Mouse (Mus musculus) ovary, postnatal 10 days (tissue): ENCODE measurements at regions not wholly inside any gene's neighbourhood (a gene's known extent, or its start where the extent isn't known, plus 50 kb on each side); places are given as distances from the start of the nearest gene placed in this dataset.

Source experiments
- DNase-seq: peaks from one replicate; pipeline ENCODE4 v3.0.0; 2022; ENCODE audit warnings: low spot score

GRCm38 (mm10) chr6:111883946-111884345 lies 389.6 kb upstream of the Lmcd1 start:
- no peak for DNase-seq

DNA sequence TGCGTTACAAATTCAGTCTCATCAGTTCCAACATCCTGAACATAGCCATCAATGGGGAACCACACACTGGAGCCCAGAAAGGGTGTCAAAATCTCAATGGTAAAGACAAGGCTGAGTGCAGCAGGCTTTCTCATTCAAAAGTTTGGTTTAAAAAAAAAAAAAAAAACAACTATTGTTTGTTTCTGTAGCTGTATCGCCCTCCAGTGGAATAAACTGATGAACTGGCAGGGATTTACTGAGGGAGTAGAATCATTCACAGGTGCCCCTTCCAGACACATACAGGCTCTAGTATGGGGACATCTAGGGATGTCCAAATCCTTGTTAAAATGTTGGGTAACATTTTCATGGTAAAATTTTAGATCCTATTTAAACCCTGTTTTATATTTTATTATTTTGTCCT lies 361.6 kb upstream of the Lmcd1 start:
- no peak for DNase-seq

DNA sequence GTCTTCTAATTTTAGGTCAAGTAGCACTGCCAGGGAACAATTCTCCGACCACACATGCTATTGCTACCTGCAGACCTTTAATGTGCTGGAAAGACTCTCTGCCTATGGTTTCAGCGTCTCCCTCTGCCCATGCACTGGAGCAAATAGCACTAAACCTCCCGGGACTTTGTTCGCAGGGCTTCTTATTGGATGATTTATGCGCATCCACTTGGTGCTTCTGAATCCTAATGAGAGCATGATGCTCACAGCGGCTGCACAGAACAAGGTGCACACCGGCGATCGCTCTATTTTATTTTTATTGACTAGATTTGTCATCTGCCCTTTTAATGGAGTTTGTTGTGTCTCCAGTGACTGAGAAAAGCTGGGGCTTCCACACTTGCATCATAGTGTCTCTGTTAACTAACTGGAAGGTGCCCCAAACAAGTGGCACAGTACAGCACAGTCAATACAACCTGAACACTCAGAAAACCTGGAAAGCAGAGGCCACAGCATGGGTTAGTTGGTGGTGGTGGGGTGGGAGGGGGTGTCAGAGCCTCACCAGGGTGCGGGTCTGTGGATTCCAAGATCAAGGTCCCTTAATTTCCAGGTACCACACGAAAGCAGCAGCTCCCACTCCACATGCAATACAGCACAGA lies 359.7 kb upstream of the Lmcd1 start:
- no peak for DNase-seq

DNA sequence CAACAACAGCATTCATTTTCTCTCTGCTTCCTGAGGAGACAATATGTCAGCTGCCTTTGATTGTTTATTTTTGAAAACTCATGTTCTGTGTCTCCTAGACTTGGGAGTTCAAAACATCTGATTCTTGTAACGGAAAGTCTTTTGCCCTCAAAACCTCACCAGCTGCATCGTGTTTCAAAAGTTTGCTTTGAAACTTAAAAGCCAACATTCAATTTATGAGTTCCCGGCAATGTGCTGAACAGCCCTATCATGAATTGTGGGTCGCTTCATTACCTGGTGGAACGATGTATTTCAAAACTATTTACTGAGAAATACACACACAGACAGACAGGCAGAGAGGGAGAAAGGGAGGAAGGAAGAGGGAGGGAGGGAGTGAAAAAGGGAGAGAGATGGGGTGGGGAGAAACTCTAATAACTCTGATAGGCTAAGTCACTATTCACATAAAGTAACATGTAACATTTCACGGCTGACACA lies 356.3 kb upstream of the Lmcd1 start:
- DNase-seq, result no peak

- DNase-seq, result no peak
Measured at GRCm38 (mm10) chr6:111917868-111918597, 355.5 kb upstream of the Lmcd1 start.

GRCm38 (mm10) chr6:111932596-111932995 lies 341.0 kb upstream of the Lmcd1 start:
- no peak for DNase-seq

- DNase-seq, result no peak
Measured at GRCm38 (mm10) chr6:111954401-111954800, 319.2 kb upstream of the Lmcd1 start.

- no peak for DNase-seq
Measured at GRCm38 (mm10) chr6:111965766-111966165, 307.8 kb upstream of the Lmcd1 start.

GRCm38 (mm10) chr6:111985452-111985851 lies 288.1 kb upstream of the Lmcd1 start:
- no peak for DNase-seq

DNA sequence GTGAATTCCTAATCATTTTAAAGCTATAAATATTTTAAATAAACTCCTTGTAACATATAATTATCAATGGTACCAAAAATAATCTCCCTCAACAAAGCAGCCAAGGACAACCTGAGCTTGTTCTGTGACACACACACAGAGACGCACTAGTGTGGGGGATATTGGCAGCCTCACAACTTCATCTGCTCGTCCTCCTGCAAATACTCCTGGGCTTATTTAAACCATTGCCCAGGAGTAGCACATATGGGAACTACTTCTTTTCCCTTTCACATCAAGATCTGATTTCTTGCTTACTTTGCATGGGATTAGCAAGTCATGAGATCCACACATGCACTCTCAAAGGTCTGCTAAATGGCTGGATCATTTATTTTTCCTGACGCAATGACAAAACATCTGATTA lies 277.7 kb upstream of the Lmcd1 start:
- DNase-seq, result no peak

DNA sequence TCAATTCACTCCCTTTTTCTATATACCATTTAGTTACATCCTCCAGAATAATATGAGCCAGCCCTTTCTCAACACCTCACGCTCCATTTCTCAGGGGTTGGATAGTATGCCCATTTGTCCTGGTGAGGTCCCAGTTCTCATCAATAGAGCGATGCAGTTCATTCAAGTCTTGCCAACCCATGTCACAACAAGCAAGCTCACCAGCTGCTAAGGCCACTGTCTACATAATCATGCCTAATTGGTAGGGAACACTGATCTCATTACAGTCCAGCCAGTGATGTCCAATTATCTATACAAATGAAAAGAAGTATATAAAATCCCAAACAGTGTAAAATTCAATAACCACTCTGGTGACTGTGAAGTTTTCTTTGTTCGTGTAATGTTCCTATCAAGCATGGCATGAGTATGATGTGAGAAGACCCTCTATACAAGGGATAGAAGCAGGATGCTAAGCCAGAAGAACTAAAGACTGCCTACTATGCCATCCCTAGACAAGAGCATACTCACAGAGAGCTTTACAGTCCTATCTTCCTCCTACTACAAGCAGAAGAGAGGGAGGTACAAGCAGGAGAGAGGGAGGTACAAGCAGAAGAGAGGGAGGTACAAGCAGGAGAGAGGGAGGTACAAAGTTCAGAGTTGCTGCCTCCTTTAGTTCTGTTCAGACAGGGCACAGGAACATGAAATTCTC lies 269.6 kb upstream of the Lmcd1 start:
- DNase-seq, result no peak

DNA sequence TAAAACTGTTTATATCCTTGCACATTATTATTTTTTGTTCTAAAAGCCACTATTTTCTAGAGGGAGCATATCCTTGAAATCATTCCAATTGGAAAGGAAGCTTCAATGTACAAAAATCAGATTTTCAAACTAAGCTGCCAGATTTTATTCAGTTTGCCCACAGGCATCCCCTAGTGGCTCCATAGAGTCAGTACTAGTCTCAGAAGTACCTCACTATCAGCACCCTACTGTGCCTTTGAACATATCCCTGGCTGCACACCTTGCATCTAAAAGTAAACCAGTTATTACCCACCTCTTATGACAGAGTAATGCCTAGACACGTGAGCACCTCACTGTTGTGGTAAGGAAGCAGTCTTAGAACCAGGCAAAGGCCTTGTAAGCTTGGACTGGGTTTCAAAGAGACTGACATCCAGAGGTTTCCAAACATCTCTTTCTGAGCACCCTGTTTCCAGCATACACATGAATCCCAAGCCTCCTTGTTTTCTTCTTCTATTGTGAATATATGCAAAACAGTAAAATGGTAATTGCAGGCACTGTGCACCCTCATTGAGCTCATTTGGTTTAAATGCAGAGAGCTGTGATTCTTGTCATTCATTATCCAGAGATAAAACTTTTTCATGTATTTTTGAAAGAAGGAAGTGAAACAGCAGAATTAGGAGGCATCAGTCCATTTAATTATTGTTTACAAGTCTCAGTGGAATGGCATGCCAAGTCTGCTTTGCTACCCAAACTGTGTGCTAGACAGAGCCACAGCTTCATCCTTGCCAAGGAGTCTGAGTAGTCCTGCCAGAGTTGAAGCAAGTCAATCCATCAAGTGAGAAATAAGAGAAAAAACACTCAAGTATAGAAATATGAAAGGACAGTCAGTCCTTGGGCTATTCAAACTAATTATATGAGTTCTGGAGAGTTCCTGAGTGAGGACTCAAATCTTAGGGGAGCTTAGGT lies 247.0 kb upstream of the Lmcd1 start:
- DNase-seq, result no peak

DNA sequence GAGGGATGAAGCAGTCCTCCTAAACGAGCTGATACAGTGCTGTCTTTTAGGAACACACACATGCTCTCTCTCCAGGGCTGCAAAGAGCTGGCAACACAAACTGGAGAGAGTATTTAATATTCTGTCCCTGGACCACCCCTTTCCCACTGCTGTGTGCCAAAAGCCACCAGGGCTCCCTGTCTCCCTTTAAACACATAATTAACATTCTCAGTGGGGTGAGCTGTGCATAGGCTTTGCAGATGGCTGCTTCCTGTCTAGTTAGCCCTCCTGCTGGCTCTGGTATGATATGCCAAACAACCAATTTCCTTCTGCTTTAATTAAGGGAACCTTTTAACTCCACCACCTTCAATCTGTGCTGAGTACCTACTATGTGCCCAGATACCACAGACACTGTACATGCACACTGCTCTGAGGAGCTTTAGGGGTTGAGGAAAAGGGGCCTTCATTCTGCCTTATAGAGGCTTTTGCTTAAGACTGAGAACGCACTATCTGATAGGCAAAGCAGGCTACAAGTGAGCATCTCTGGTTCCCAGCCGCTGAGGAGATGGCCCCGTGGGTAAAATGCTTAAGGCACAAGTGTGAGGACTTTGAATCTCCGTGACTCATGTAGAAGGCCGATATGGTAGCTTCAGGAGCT lies 222.9 kb upstream of the Lmcd1 start:
- DNase-seq, result no peak

DNA sequence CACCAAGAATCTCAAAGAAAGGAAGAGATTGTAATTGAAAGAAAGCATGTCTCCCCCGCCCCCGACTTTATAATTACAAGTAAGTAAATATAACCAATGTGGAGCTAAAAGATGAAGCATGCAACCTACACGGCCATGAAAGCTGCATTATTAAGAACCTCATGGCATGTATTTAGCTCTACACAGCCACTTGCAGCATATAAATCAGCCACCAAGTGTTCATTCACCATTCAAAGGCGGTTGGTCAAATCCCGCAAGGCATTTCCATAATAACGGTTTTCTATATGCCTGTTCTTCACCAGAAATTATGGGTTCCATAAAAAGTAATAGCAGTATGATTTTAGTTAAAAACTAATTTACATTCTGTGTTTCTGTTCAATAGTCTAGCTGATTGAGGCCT lies 221.4 kb upstream of the Lmcd1 start:
- DNase-seq, result no peak

DNA sequence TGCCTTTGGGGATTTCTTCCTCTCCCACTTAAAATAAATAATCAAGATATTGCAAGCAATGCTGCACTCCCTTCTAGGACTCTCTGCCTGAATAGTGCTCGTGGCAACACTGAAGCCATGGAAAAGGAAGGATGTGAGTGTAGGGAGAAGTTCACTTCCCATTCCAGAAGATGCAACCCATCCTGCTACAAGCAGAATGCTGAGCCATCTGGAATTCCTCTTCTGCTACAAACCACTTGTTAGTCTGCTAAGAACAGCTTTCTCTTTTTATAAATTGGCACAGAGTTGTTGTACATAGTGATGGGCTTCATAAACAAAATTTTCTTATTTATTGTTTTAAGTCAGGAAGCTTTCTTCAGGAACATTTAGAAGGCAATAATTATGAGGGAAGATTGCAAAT lies 215.7 kb upstream of the Lmcd1 start:
- DNase-seq, result no peak

- DNase-seq, result no peak
Measured at GRCm38 (mm10) chr6:112062956-112063355, 210.6 kb upstream of the Lmcd1 start.

DNA sequence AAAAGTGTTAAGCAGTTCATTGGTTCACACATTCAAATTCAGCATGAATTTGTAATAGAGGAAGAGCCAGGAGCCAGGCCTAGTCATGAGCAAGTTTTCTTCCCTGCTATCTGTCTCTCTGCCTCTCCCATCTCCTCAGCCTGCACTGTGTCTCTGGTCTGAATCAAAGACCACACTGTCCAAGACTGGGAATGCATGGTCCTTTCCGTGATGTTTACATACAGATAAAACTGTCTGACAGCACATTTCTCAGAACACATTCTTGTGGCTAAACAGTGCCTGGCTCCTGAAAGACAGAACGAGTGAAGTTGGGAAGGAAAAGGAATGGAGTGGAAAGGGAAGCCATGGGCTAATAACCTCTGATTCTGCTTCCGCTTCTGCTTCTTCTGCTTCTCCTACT lies 183.0 kb upstream of the Lmcd1 start:
- no peak for DNase-seq

DNA sequence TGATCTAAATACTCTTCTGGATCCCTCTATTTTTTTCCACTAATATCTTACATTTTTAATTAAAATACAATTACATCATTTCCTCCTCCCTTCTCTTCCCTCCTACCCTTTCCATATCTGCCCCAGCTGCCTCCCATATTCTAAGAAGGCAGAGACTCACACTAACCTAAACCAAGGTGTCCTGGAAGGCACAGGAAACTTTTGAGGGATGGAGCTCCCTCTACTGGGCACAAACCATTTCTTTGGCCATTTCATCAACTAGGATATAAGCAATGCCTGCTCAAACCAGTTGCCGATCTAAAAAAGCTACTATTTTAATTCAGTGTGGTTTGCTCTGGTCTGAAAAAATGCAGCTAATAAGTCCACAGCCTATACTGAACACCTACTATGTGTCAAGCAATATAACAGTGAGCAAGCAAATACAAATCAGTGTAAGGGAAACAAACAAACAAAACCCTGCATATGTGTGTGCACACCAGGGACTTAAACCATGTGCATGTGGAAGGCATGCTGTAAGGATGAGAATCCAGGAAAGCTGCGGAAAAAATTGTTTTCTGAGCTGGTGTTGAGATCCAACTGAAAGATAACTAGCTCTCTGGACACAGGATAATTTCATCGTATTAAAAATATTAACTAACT lies 182.3 kb upstream of the Lmcd1 start:
- no peak for DNase-seq

GRCm38 (mm10) chr6:112093300-112093699 lies 180.3 kb upstream of the Lmcd1 start:
- no peak for DNase-seq

GRCm38 (mm10) chr6:112097699-112098098 lies 175.9 kb upstream of the Lmcd1 start:
- no peak for DNase-seq

DNA sequence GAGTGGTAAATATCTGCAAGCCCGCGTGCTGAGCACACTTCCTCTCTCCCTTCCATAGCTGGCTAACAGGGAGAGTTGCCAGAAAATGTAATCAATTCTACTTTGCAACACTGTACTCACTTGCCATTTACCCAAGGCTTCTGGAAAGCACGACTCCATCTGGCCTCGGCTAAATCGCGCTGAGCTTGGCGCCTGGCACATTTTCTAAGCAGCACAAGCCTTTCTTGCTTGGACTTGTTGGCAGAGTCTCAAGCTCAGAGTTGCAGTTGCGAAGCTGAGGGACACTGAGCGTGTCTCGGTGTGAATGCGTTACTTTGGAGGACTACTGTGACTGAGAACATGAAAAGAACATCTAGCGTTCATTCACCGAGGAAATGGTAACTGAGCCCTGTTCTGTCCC lies 164.9 kb upstream of the Lmcd1 start:
- DNase-seq, result no peak
